Mouse (Mus musculus): ENCODE results near the gene Fbxl2.

DNA sequence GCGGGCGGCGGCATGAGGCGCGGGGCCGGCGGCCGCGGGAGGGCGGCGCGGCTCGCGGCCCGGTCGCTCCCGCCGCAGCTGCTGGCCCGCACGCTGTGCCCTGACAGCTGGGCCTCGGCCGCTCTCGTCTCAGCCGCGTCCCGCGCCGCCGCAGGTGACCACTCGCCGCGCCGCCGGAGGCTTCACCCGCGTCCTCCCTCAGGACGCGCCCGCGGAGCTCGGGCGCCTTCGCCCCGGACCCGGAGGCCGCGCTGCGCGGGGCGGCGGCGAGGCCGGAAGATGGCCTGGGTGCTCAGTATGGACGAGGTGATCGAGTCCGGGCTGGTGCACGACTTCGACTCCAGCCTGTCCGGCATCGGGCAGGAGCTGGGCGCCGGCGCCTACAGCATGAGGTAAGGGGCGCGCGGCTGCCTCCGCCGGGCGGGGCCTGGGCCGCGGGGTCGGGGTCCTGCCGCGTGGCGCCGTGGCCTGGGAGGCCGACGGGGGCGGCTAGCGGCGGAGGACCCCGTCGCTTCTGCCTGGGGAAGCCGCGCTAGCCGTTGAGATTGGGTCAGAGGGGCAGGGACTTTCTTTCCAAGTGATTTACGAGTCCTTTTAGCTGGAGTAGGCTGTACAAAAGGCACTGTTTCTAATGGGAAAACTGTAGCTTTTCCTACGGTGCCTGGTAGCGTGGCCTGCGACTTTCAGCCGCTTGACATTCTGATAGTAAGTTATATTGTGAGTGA is 114.5 kb downstream of the Fbxl2 start:
- no peak for TF ChIP-seq POLR2A (IDR thresholded peaks at IDR 0.05; ENCODE audit: extremely low read depth, insufficient read depth, low read length)
- no peak for TF ChIP-seq CTCF (IDR thresholded peaks at IDR 0.05; ENCODE audit: extremely low read depth, insufficient read depth, low read length)

Data from cortical plate, adult 2 months (tissue).